ENCODE assay signal across 11 mouse cellular contexts in the genomic region with DNA sequence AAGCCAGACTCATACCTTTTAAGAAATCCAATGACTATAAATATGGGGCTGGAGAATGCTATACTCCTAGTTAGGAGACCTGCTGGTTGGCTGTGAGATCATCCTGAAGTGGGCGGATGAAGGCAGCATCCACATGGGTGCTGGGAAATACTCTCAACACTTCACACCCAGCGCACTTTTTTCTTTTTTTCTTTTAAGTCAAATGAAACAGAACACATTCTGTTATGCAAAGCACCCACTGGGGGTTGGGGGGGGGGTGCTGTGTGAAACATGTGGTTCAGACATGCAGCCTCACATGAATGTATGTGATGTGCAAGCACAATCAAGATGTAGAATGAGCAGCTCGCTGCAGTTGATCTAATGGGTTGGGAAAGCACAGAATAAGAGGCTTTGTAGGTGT. TPM values are rescaled to one million over a fixed set of nuclear protein-coding genes. Genes with fewer than 3 reads are reported as not detected.
DNase-seq lines count a peak whose midpoint lies in the region; ATAC-seq and TF ChIP-seq lines count a peak whose summit lies in the region.
"Had no signal": no experiment of that assay in that cellular context is flagged by ENCODE, and none has a peak within 500 bp of the region (broad histone marks: within the 10 kb centered on the region; RNA-seq: fewer than 3 reads in every experiment).

No protein-coding gene starts in this region.

- H3K4me3 ChIP-seq in kidney, postnatal 0 days (replicated peaks; ENCODE audit: low read depth, low read length), result peak overlapping the region; percentile 10; the same call in 1 of the 2 replicates
- no peak overlapping the region for H3K4me3 ChIP-seq in forebrain, embryonic 16.5 days (replicated peaks; ENCODE audit: low read length)
- peak overlapping the region; percentile 8; the same call in 1 of the 2 replicates for H3K4me3 ChIP-seq in midbrain, embryonic 13.5 days (replicated peaks)
- H3K4me3 ChIP-seq: megakaryocyte, embryonic 14.5 days had no signal

- no peaks in the 10 kb centered on the region for H3K9me3 ChIP-seq in kidney, postnatal 0 days (replicated peaks; ENCODE audit: low read length)
- H3K9me3 ChIP-seq in forebrain, embryonic 16.5 days (ENCODE audit: control insufficient read depth, low read length), result no peaks in the 10 kb centered on the region
- H3K9me3 ChIP-seq in midbrain, embryonic 13.5 days, result no peaks in the 10 kb centered on the region
- H3K9me3 ChIP-seq: megakaryocyte, embryonic 14.5 days had no signal

- peak overlapping the region; percentile 89 for H3K4me2 ChIP-seq in kidney, postnatal 0 days (ENCODE audit: low read length)
- H3K4me2 ChIP-seq in forebrain, embryonic 16.5 days (ENCODE audit: low read length), result peak overlapping the region; percentile 34
- peak overlapping the region; percentile 98 for H3K4me2 ChIP-seq in midbrain, embryonic 13.5 days (replicated peaks)

- DNase-seq in kidney, postnatal 0 days (ENCODE audit: low spot score), result no peak
- no peak for DNase-seq in kidney, postnatal 10 days
- DNase-seq in CD4-positive helper T cell, adult 2 months (ENCODE audit: low read depth, low spot score), result peak; percentile 71
- no peak for DNase-seq in frontal cortex, postnatal 14 days (ENCODE audit: low spot score in 2 of 2)
- DNase-seq in retina, embryonic 14.5 days (ENCODE audit: low spot score), result no peak
- DNase-seq in layer of hippocampus, adult 8-10 months (ENCODE audit: low spot score in 2 of 2), result no peak
- DNase-seq: gastrocnemius, postnatal 36 days; layer of hippocampus, adult 9-11 months had no signal

- no peak for TF ChIP-seq CTCF in kidney, postnatal 0 days (IDR thresholded peaks at IDR 0.05; ENCODE audit: low read depth)

- H3K27me3 ChIP-seq in kidney, postnatal 0 days (ENCODE audit: insufficient read depth, low read length), result no peaks in the 10 kb centered on the region
- H3K27me3 ChIP-seq in forebrain, embryonic 16.5 days (replicated peaks; ENCODE audit: control insufficient read depth, insufficient read depth, low read length), result no peaks in the 10 kb centered on the region
- H3K27me3 ChIP-seq in midbrain, embryonic 13.5 days, result no peaks in the 10 kb centered on the region

- 89% methylated on average over 3 of the region's 3 CpGs for WGBS in kidney, postnatal 0 days
- WGBS in forebrain, embryonic 16.5 days, result 82% methylated on average over 3 of the region's 3 CpGs
- WGBS in midbrain, embryonic 13.5 days, result 90% methylated on average over 3 of the region's 3 CpGs

- no peak overlapping the region for H3K9ac ChIP-seq in kidney, postnatal 0 days (ENCODE audit: low read depth, low read length)
- H3K9ac ChIP-seq in forebrain, embryonic 16.5 days (replicated peaks; ENCODE audit: low read depth, low read length), result no peak overlapping the region
- H3K9ac ChIP-seq in midbrain, embryonic 13.5 days (replicated peaks), result no peak overlapping the region

- no peaks in the 10 kb centered on the region for H3K36me3 ChIP-seq in kidney, postnatal 0 days (ENCODE audit: insufficient read depth, low read length)
- H3K36me3 ChIP-seq in forebrain, embryonic 16.5 days (ENCODE audit: control insufficient read depth, insufficient read depth), result no peaks in the 10 kb centered on the region
- H3K36me3 ChIP-seq in midbrain, embryonic 13.5 days, result no peaks in the 10 kb centered on the region

- H3K4me1 ChIP-seq in kidney, postnatal 0 days (replicated peaks; ENCODE audit: insufficient read depth, low read length), result peaks cover 29% of the 10 kb centered on the region
- H3K4me1 ChIP-seq in forebrain, embryonic 16.5 days (replicated peaks; ENCODE audit: control insufficient read depth, insufficient read depth, low read length), result peaks cover 54% of the 10 kb centered on the region
- peaks cover 74% of the 10 kb centered on the region for H3K4me1 ChIP-seq in midbrain, embryonic 13.5 days (replicated peaks)

- no peak for ATAC-seq in kidney, postnatal 0 days (replicated peaks; ENCODE audit: low FRiP score, low read depth)
- ATAC-seq in forebrain, embryonic 16.5 days, result no peak
- no peak for ATAC-seq in midbrain, embryonic 13.5 days

- H3K27ac ChIP-seq in kidney, postnatal 0 days, result no peak overlapping the region
- H3K27ac ChIP-seq in forebrain, embryonic 16.5 days (ENCODE audit: low read length), result no peak overlapping the region
- H3K27ac ChIP-seq in midbrain, embryonic 13.5 days, result no peak overlapping the region

RNA-seq across cellular contexts. Expression of gene Abhd17c, which starts 2.8 kb away (rescaled TPM):
- 124 and 135 TPM in 2 replicates for polyA plus RNA-seq in kidney, postnatal 0 days (2015; fragmentation: Nextera tagmentation; extraction: Ambion mirVana)
- polyA plus RNA-seq in forebrain, embryonic 16.5 days (2015; fragmentation: Nextera tagmentation; extraction: Ambion mirVana), result 26.2 and 36.1 TPM in 2 replicates
- polyA plus RNA-seq in midbrain, embryonic 13.5 days (2015; fragmentation: Nextera tagmentation; extraction: Ambion mirVana), result 15.5 and 22.9 TPM in 2 replicates
- total RNA-seq in layer of hippocampus, adult 8-10 months (2022), result 10 to 100 TPM; 48.1 to 51.8 (median 48.8) TPM

Comparison
In these comparisons a context has a peak if more than half of its experiments do, and no peak if none do; other contexts are left out.
1. H3K4me2 ChIP-seq: peak in every context shown above with its lines; median percentile 98 in midbrain, embryonic 13.5 days; 89 in kidney, postnatal 0 days; 34 in forebrain, embryonic 16.5 days.